Comparison of ENCODE assay signal across 22 mouse cellular contexts in genomic region chr8:94518331-94518730, GRCm38 (mm10). TPM values are rescaled to one million over a fixed set of nuclear protein-coding genes. Genes with fewer than 3 reads are reported as not detected.
A peak's percentile ranks its signal among the peaks of the same experiment; 100 is the strongest.
DNase-seq lines count a peak whose midpoint lies in the region; ATAC-seq and TF ChIP-seq lines count a peak whose summit lies in the region.
"Had no signal": no experiment of that assay in that cellular context is flagged by ENCODE, and none has a peak within 500 bp of the region (broad histone marks: within the 10 kb centered on the region; RNA-seq: fewer than 3 reads in every experiment).

No protein-coding gene starts in this region.

- peaks cover 11% of the 10 kb centered on the region; the same call in 1 of the 2 replicates for H3K4me1 ChIP-seq in E14TG2a.4 (replicated peaks; ENCODE audit: low read depth, low read length)
- H3K4me1 ChIP-seq in intestine, postnatal 0 days (replicated peaks; ENCODE audit: control insufficient read depth, insufficient read depth, low read length) = no peaks in the 10 kb centered on the region
- H3K4me1 ChIP-seq: forebrain, embryonic 15.5 days; hindbrain, embryonic 15.5 days had no signal

- no peaks in the 10 kb centered on the region for H3K36me3 ChIP-seq in E14TG2a.4 (ENCODE audit: insufficient read depth, low read length)
- no peaks in the 10 kb centered on the region for H3K36me3 ChIP-seq in intestine, postnatal 0 days (ENCODE audit: control insufficient read depth, insufficient read depth)
- H3K36me3 ChIP-seq: embryonic facial prominence, embryonic 13.5 days; forebrain, embryonic 15.5 days; heart, embryonic 12.5 days; hindbrain, embryonic 10.5 days; hindbrain, embryonic 15.5 days had no signal

- peak overlapping the region; percentile 11; the same call in 1 of the 2 replicates for H3K4me3 ChIP-seq in E14TG2a.4 (replicated peaks; ENCODE audit: low read length)
- H3K4me3 ChIP-seq in intestine, postnatal 0 days (ENCODE audit: low read depth, low read length) = no peak overlapping the region
- H3K4me3 ChIP-seq: embryonic facial prominence, embryonic 13.5 days; forebrain, embryonic 15.5 days; heart, embryonic 12.5 days; hindbrain, embryonic 10.5 days; hindbrain, embryonic 15.5 days had no signal

- no peaks in the 10 kb centered on the region for H3K9me3 ChIP-seq in E14TG2a.4 (ENCODE audit: low read length)
- H3K9me3 ChIP-seq in intestine, postnatal 0 days (ENCODE audit: control insufficient read depth) = no peaks in the 10 kb centered on the region
- H3K9me3 ChIP-seq: embryonic facial prominence, embryonic 13.5 days; forebrain, embryonic 15.5 days; heart, embryonic 12.5 days; hindbrain, embryonic 10.5 days; hindbrain, embryonic 15.5 days had no signal

- H3K4me2 ChIP-seq in intestine, postnatal 0 days (replicated peaks; ENCODE audit: low read depth) = no peak overlapping the region
- H3K4me2 ChIP-seq: embryonic facial prominence, embryonic 13.5 days; forebrain, embryonic 15.5 days; heart, embryonic 12.5 days; hindbrain, embryonic 15.5 days had no signal

- H3K27ac ChIP-seq in intestine, postnatal 0 days (ENCODE audit: low read depth, low read length) = no peak overlapping the region
- H3K27ac ChIP-seq: embryonic facial prominence, embryonic 13.5 days; forebrain, embryonic 15.5 days; hindbrain, embryonic 10.5 days; hindbrain, embryonic 15.5 days had no signal

- DNase-seq in adrenal gland, adult 2 months = peak; percentile 41
- DNase-seq in adrenal gland, postnatal 25 days = no peak
- DNase-seq in cerebellum, postnatal 10 days = peak; percentile 59 to 60
- DNase-seq in fat pad, adult 2 months (ENCODE audit: extremely low read depth, low read depth, low spot score) = peak; percentile 18
- DNase-seq in urinary bladder, postnatal 36 days (ENCODE audit: low spot score in 2 of 2) = no peak
- DNase-seq: B cell, adult 2 months; cerebellum, adult 11 months; cerebellum, adult 8-10 months; cerebellum, postnatal 25 days; gastrocnemius, postnatal 10 days; kidney, adult 11 months; kidney, adult 9 months had no signal

- WGBS in intestine, postnatal 0 days = 66% methylated on average over 10 of the region's 10 CpGs

- TF ChIP-seq CTCF in E14TG2a.4 (conservative IDR thresholded peaks at IDR 0.05; ENCODE audit: low read length) = no peak
- no peak for TF ChIP-seq CTCF in intestine, postnatal 0 days (IDR thresholded peaks at IDR 0.05; ENCODE audit: low read depth)

- H3K27me3 ChIP-seq in E14TG2a.4 (ENCODE audit: insufficient read depth, low read length) = peaks cover 38% of the 10 kb centered on the region
- H3K27me3 ChIP-seq in intestine, postnatal 0 days (replicated peaks; ENCODE audit: control insufficient read depth, insufficient read depth, low read length) = no peaks in the 10 kb centered on the region
- H3K27me3 ChIP-seq: forebrain, embryonic 15.5 days; hindbrain, embryonic 15.5 days had no signal

- H3K9ac ChIP-seq in intestine, postnatal 0 days (ENCODE audit: low read depth, low read length) = no peak overlapping the region
- H3K9ac ChIP-seq: embryonic facial prominence, embryonic 13.5 days; forebrain, embryonic 15.5 days; heart, embryonic 12.5 days; hindbrain, embryonic 15.5 days had no signal

- no peak for ATAC-seq in cerebellum, adult (ENCODE audit: insufficient number of reproducible peaks, low FRiP score, low TSS enrichment)
- no peak for ATAC-seq in intestine, postnatal 0 days
- ATAC-seq: CD4-positive, CD25-positive, alpha-beta regulatory T cell, adult 4 months; forebrain, embryonic 15.5 days; inflammation-experienced regulatory T-cells, adult 6 months had no signal

RNA-seq across cellular contexts. Expression of gene Cpne2, which starts 14.5 kb away (rescaled TPM):
- total RNA-seq in adrenal gland, adult 2 months (2021) = 10 to 100 TPM; 17.2 to 26.0 TPM
- polyA plus RNA-seq in adrenal gland, adult 2 months (2012; rRNA removed) = 82.7 and 87.2 TPM in 2 replicates
- 19.4 and 23.2 TPM in 2 replicates for total RNA-seq in adrenal gland, postnatal 25 days (2021)
- 4.4 and 4.6 TPM in 2 replicates for polyA plus RNA-seq in intestine, postnatal 0 days (2015; fragmentation: Nextera tagmentation; extraction: Ambion mirVana)

Comparison
In these comparisons a context has a peak if more than half of its experiments do, and no peak if none do; other contexts are left out.
1. DNase-seq: peak in adrenal gland, adult 2 months (single experiment), cerebellum, postnatal 10 days (2 of 2) and fat pad, adult 2 months (single experiment); none in adrenal gland, postnatal 25 days (single experiment) and urinary bladder, postnatal 36 days (0 of 2).